Mouse (Mus musculus): Measurements from ENCODE around the gene Ropn1l. TPM values are rescaled to one million over a fixed set of nuclear protein-coding genes. Genes with fewer than 3 reads are reported as not detected.

Gene Ropn1l
- total RNA-seq, 1 experiment from 2014 or later: 0.29 TPM

DNA sequence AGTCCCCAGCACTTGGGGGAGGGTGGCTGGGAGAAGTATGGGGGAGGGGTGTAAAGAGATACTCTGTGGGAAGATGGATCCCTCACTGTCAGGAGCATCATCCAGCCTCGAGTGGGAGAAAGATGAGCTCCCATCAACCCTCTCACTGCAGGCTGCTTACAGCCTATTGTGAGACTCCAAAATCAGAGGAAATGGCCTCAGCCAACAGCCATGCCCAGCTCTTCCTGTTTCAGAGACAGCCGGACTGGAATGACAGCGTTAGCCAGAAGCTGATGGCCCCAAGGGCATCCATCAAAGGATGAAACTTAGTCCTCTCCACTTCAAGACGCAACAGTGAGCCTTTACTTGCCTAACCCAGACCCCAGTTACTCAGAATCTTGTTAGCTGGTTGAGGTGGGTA lies 38.4 kb downstream of the Ropn1l start:
- ATAC-seq (replicated peaks; ENCODE audit: insufficient number of reproducible peaks, low FRiP score, low TSS enrichment, poor library complexity, severe bottlenecking): no peak

DNA sequence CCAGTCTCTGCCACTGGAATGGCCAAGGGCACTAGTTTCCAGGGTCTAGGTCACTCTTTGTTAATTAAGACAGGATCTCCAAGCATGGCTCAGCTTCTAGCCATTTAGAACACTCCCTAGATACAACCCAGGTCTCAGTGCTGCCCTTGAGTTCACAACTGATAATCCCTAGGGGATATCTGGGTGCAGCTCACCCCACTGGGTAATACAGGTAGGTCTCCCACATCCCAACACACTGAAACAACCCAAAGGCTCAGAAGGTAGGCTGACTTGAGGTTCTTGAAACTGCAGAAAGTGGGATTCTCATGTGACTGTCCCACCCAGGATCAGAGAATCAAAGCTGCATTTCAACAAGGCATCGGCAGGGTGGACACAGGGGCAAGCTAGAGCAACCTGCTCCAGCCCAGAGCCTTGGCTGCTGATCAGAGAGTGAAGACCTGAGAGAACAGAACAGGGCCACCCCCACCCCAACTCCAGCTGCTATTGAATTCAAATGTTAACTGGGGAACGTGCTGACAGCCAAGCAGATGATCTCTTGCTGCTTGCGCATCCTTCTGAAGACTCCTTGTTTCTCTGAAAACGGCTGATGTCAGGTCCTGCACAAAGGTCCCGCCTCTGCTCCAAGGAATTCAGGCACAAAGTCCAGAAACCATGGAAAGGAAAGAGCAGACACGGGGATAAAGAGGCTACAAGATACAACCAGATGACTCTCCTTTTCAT lies 39.2 kb downstream of the Ropn1l start:
- no peak for ATAC-seq (replicated peaks; ENCODE audit: insufficient number of reproducible peaks, low FRiP score, low TSS enrichment, poor library complexity, severe bottlenecking)

DNA sequence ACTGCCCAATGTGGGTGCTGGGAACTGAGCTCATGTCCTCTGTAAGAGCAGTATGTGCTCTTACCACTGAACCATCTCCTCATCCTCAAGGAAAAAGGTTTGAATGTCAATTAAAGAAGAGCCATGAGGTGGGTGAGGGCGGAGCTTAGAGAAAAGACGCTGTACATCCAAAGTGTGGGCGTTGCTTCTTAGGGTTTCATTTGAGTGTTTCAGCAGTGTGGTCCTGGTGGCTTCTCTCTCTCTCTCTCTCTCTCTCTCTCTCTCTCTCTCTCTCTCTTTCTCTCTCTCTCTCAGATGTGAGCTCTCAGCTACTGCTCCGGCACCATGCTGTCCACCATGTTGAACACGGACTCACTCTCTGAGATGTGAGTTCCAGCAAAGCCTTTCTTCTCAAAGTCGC lies 39.9 kb downstream of the Ropn1l start:
- no peak for ATAC-seq (replicated peaks; ENCODE audit: insufficient number of reproducible peaks, low FRiP score, low TSS enrichment, poor library complexity, severe bottlenecking)

DNA sequence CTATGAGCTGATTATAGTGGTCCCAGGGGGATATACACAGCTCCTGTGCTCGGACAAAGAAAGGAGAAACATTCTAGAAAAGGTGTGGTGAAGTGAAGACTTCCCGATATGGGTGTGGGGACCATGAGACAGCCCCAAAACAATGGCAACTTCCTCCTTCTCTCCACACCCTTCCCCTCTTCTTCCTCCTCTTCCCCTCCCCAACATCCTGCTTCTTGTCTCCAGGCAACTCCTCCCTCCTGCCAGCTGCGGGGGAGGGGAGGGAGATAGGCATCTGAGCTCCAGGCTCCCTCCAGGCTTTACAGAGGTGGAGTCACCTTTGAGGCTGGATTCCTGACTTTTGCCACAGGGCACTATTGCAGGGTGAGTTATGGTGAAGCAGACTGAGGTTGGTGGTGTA lies 40.6 kb downstream of the Ropn1l start:
- ATAC-seq (replicated peaks; ENCODE audit: insufficient number of reproducible peaks, low FRiP score, low TSS enrichment, poor library complexity, severe bottlenecking): peak; percentile 60

DNA sequence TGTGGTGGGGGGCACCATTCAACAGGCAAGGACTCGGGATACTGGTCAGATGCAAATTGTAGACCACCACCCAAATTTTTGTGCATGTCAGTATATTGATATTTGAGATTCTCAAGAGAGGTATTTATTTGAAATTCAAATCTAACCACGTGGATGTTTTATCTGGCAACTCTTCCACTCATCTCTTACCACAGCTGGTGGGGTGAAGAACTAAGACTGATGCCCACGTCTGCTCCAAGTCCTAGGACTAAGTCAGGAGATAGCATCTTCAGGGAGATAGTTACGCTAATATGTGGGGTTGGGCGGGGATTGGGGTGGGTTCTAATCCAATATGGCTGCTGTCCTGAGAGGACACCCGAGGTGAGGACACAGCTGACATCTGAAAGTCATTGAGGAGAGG lies 41.1 kb downstream of the Ropn1l start:
- ATAC-seq (replicated peaks; ENCODE audit: insufficient number of reproducible peaks, low FRiP score, low TSS enrichment, poor library complexity, severe bottlenecking): no peak

DNA sequence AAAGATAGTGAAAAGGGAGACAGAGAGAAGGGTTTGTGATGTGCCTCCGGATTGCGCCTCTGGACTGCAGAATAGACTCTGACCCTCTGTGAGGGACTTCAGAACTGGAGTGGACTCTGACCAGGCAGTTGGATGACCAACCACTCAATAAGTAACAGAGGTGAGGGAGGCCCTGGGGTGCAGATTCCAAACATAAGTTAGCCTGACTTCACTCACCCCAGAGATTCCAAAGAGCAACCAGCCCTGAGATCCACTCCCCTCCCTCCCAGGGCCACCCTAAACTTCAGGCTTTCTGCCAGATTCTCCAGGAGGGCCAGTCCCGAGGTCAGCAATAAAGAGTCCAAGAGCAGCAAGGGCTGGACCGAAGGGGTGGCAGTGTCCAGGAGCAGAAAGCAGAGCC lies 46.0 kb downstream of the Ropn1l start:
- ATAC-seq (replicated peaks; ENCODE audit: insufficient number of reproducible peaks, low FRiP score, low TSS enrichment, poor library complexity, severe bottlenecking): no peak

GRCm38 (mm10) chr15:31406881-31407280 lies 46.7 kb downstream of the Ropn1l start:
- ATAC-seq (replicated peaks; ENCODE audit: insufficient number of reproducible peaks, low FRiP score, low TSS enrichment, poor library complexity, severe bottlenecking): no peak

GRCm38 (mm10) chr15:31404346-31404745 lies 49.2 kb downstream of the Ropn1l start:
- no peak for ATAC-seq (replicated peaks; ENCODE audit: insufficient number of reproducible peaks, low FRiP score, low TSS enrichment, poor library complexity, severe bottlenecking)

DNA sequence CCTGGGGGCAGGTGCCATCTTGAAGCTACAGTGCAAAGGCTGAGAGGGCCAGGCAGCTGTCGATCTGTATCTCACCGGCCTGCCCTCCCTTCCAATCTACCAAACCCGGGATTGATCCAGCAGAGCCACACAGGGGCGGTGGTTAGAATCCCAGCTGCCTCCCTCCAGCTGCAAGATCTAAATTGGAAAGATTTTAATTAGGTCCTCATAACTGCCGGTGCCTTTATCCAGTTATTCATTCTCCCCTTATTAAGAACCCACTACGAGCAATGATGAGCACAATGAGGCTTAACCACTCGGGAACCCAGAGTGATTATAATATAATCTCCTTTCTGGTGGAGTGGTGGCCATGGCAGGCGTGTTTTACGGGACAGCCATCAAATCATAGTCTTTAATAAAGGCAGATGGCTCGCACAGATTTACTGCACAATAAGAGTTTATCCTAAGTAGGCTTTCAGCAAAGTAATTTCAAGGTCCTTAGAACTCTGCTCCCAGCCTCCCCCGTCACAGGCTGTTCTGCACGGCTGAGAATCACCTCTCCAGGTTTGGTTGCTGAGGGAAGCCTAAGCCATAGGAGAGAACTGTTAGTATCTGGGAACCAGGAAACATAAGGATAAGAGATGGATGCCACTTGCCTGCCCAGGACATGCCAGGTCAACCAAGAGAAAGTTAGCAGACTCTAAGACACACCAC lies 51.2 kb downstream of the Ropn1l start:
- no peak for ATAC-seq (replicated peaks; ENCODE audit: insufficient number of reproducible peaks, low FRiP score, low TSS enrichment, poor library complexity, severe bottlenecking)

DNA sequence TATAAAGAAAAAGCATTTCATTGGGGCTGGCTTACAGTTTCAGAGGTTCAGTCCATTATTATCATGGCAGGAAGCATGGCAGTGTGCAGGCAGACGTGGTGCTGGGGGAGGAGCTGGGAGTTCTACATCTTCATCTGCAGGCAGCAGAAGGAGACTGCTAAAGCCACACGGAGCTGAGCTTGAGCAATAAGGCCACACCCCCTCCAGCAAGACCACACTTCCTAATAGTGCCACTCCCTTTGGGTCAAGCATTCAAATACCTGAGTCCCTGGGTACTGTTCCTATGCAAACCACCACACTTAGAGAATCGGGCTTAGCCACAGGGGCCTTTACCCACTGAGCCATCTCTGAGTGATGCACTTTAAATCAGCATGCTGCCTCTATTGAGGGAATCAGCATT lies 52.6 kb downstream of the Ropn1l start:
- no peak for ATAC-seq (replicated peaks; ENCODE audit: insufficient number of reproducible peaks, low FRiP score, low TSS enrichment, poor library complexity, severe bottlenecking)

- no peak for ATAC-seq (replicated peaks; ENCODE audit: insufficient number of reproducible peaks, low FRiP score, low TSS enrichment, poor library complexity, severe bottlenecking)
Observed at GRCm38 (mm10) chr15:31398769-31399168, 54.8 kb downstream of the Ropn1l start.

DNA sequence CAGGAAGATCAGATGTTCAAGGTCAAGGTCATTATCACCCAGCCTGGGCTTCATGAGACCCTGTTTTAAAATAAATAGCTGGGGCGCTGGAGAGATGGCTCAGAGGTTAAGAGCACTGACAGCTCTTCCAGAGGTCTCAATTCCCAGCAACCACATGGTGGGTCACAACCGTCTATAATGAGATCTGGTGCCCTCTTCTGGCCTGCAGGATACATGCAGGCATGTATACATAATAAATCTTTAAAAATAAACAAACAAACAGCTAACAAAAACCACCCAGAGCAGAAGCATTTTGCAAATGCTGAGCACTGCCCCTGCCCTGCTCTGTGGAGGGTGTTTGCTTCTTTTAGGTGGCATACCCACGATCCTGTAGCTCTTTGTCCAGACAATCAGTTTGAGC lies 56.2 kb downstream of the Ropn1l start:
- ATAC-seq (replicated peaks; ENCODE audit: insufficient number of reproducible peaks, low FRiP score, low TSS enrichment, poor library complexity, severe bottlenecking): no peak

DNA sequence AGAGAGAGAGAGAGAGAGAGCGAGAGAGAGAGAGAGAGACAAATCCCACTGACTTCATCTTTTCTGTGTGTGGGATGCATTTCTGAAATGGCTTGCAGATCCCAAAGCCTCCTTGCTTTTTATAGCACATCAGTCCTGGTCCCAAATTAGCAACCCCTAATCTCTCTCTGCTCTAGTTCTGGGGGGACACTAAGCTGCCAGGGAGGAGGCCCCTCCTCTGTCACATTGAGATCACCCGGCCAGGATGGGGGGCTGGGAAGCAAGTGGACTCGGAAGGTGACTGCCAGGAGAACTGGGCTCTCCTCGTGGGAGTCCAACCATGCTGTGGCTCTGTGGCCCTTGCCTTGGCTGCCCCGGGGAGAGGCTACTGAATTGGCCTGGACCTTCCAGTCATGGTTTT lies 56.8 kb downstream of the Ropn1l start:
- no peak for ATAC-seq (replicated peaks; ENCODE audit: insufficient number of reproducible peaks, low FRiP score, low TSS enrichment, poor library complexity, severe bottlenecking)

DNA sequence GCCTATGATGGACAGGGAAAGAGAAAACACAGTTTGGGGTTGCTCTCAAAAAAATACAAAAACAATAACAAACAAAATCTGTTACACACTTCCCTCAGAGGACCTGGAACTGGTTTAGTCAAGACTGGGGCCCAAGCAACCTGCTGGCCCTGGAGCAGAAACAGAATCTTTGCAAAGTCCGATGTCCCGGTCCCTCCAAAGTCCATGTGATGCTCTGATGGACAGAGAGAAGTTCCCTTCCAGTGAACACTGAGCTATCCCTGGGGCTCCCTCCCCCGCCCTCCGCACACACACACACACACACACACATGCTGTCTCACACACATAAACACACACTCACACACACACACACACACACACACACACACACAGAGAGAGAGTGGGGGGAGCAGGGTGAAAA lies 57.6 kb downstream of the Ropn1l start:
- no peak for ATAC-seq (replicated peaks; ENCODE audit: insufficient number of reproducible peaks, low FRiP score, low TSS enrichment, poor library complexity, severe bottlenecking)

GRCm38 (mm10) chr15:31393402-31393801 lies 60.1 kb downstream of the Ropn1l start:
- no peak for ATAC-seq (replicated peaks; ENCODE audit: insufficient number of reproducible peaks, low FRiP score, low TSS enrichment, poor library complexity, severe bottlenecking)

- ATAC-seq (replicated peaks; ENCODE audit: insufficient number of reproducible peaks, low FRiP score, low TSS enrichment, poor library complexity, severe bottlenecking): no peak
Observed at GRCm38 (mm10) chr15:31392705-31393104, 60.8 kb downstream of the Ropn1l start.

DNA sequence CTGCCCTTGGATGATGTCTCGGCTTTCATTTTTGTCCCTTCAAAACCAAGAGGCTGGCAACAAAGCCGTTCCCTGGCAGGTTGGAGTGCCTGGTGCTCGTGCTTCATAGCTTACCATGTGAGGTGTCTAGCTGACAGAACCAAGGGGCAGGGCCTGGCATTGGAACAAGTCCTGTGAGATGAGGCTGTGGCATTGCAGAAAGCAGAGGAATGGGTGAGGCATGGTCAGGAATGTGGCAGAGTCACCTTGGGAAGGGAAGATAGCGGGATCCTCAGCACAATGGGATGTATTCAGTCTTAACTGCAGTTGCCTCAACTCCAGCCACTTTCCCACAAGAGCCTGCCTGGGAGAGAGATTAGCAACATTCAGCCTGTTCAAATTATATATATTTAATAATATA lies 61.4 kb downstream of the Ropn1l start:
- no peak for ATAC-seq (replicated peaks; ENCODE audit: insufficient number of reproducible peaks, low FRiP score, low TSS enrichment, poor library complexity, severe bottlenecking)
